Comparison of ENCODE assay signal across 28 mouse cellular contexts in the genomic region with DNA sequence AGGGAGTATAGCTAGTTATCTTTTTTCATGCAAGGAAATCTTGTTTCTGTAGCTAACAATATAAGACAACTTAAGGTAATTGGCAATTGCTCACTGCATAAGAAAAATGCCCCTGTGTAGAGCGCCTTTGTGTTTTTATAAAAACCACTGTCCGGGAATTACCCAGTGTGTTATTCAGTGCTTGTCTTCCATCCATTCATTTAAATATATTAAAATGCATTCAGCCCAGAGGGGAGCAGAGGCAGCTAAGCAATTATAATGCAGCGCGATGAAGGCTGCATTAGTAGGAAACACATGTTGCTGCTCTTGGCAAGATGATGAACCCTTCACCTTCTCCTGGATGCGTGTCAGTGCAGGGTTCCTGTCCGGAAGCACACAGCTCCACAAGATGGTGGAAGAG.
A peak's percentile ranks its signal among the peaks of the same experiment; 100 is the strongest.
DNase-seq lines count a peak whose midpoint lies in the region; ATAC-seq and TF ChIP-seq lines count a peak whose summit lies in the region.
"Had no signal": no experiment of that assay in that cellular context is flagged by ENCODE, and none has a peak within 500 bp of the region (broad histone marks: within the 10 kb centered on the region; RNA-seq: fewer than 3 reads in every experiment).

No protein-coding gene starts in this region.

- TF ChIP-seq POLR2A in brain, embryonic 14.5 days (IDR thresholded peaks at IDR 0.05; ENCODE audit: borderline replicate concordance, extremely low read depth, insufficient read depth, insufficient read length, poor library complexity, severe bottlenecking), result no peak

- no peak overlapping the region for H3K9ac ChIP-seq in forebrain, embryonic 15.5 days (replicated peaks)
- H3K9ac ChIP-seq in midbrain, embryonic 14.5 days (replicated peaks; ENCODE audit: low read length), result no peak overlapping the region
- H3K9ac ChIP-seq in kidney, embryonic 15.5 days, result no peak overlapping the region
- H3K9ac ChIP-seq: embryonic facial prominence, embryonic 15.5 days; limb, embryonic 15.5 days; liver, embryonic 13.5 days; stomach, embryonic 15.5 days had no signal

- H3K4me2 ChIP-seq in forebrain, embryonic 15.5 days (replicated peaks), result no peak overlapping the region
- H3K4me2 ChIP-seq in midbrain, embryonic 14.5 days (ENCODE audit: low read length), result no peak overlapping the region
- no peak overlapping the region for H3K4me2 ChIP-seq in kidney, embryonic 15.5 days
- H3K4me2 ChIP-seq: embryonic facial prominence, embryonic 15.5 days; heart, embryonic 11.5 days; limb, embryonic 15.5 days; liver, embryonic 13.5 days; stomach, embryonic 15.5 days had no signal

- ATAC-seq in forebrain, embryonic 15.5 days (replicated peaks), result peak; percentile 78
- ATAC-seq in midbrain, embryonic 14.5 days (ENCODE audit: low FRiP score, low TSS enrichment), result peak; percentile 40; the same call in 1 of the 2 replicates
- ATAC-seq in kidney, embryonic 15.5 days (replicated peaks; ENCODE audit: low FRiP score), result no peak
- ATAC-seq: intestine, postnatal 0 days had no signal

- no peaks in the 10 kb centered on the region for H3K36me3 ChIP-seq in forebrain, embryonic 15.5 days
- no peaks in the 10 kb centered on the region for H3K36me3 ChIP-seq in midbrain, embryonic 14.5 days (ENCODE audit: control insufficient read depth, insufficient read depth, low read length)
- no peaks in the 10 kb centered on the region for H3K36me3 ChIP-seq in kidney, embryonic 15.5 days
- H3K36me3 ChIP-seq: embryonic facial prominence, embryonic 10.5 days; embryonic facial prominence, embryonic 15.5 days; limb, embryonic 10.5 days; limb, embryonic 15.5 days; liver, embryonic 13.5 days; stomach, embryonic 15.5 days had no signal

- peak; percentile 13 for DNase-seq in heart, adult 11 months
- no peak for DNase-seq in heart, postnatal 36 days
- DNase-seq in brain, embryonic 14.5 days (ENCODE audit: low read depth), result peak; percentile 77
- peak; percentile 64 for DNase-seq in midbrain, embryonic 14.5 days
- DNase-seq in Muller cell, postnatal 12 days (ENCODE audit: inconsistent ontology term), result no peak
- DNase-seq in thymus, adult 18-20 months, result no peak
- DNase-seq: adrenal gland, postnatal 14 days; cerebellum, adult 2 months; cerebellum, postnatal 25 days; gastrocnemius, postnatal 25 days; heart, adult 18-20 months; heart, postnatal 4 days; kidney, adult 9 months; kidney, postnatal 14 days; layer of hippocampus, adult 9-11 months; liver, embryonic 13.5 days; lung, adult 2 months; lung, postnatal 14 days; thymus, postnatal 14 days had no signal

- WGBS in forebrain, embryonic 15.5 days, result 19% methylated on average over 6 of the region's 6 CpGs
- WGBS in midbrain, embryonic 14.5 days, result 17% methylated on average over 6 of the region's 6 CpGs
- WGBS in kidney, embryonic 15.5 days, result 87% methylated on average over 6 of the region's 6 CpGs

- H3K4me3 ChIP-seq in forebrain, embryonic 15.5 days, result no peak overlapping the region
- H3K4me3 ChIP-seq in midbrain, embryonic 14.5 days (replicated peaks; ENCODE audit: low read depth, low read length), result no peak overlapping the region
- H3K4me3 ChIP-seq in kidney, embryonic 15.5 days (replicated peaks), result no peak overlapping the region
- H3K4me3 ChIP-seq: embryonic facial prominence, embryonic 10.5 days; embryonic facial prominence, embryonic 15.5 days; limb, embryonic 10.5 days; limb, embryonic 15.5 days; liver, embryonic 13.5 days; stomach, embryonic 15.5 days had no signal

- no peaks in the 10 kb centered on the region for H3K9me3 ChIP-seq in forebrain, embryonic 15.5 days
- H3K9me3 ChIP-seq in midbrain, embryonic 14.5 days (ENCODE audit: control insufficient read depth, low read length), result no peaks in the 10 kb centered on the region
- H3K9me3 ChIP-seq in kidney, embryonic 15.5 days (replicated peaks), result no peaks in the 10 kb centered on the region
- H3K9me3 ChIP-seq: embryonic facial prominence, embryonic 10.5 days; embryonic facial prominence, embryonic 15.5 days; limb, embryonic 10.5 days; limb, embryonic 15.5 days; liver, embryonic 13.5 days; stomach, embryonic 15.5 days had no signal

- H3K4me1 ChIP-seq in forebrain, embryonic 15.5 days, result peaks cover 12% of the 10 kb centered on the region
- H3K4me1 ChIP-seq in midbrain, embryonic 14.5 days (ENCODE audit: control insufficient read depth, insufficient read depth, low read length), result peaks cover 12% of the 10 kb centered on the region
- no peaks in the 10 kb centered on the region for H3K4me1 ChIP-seq in kidney, embryonic 15.5 days
- H3K4me1 ChIP-seq: embryonic facial prominence, embryonic 10.5 days; embryonic facial prominence, embryonic 15.5 days; limb, embryonic 10.5 days; limb, embryonic 15.5 days; liver, embryonic 13.5 days; stomach, embryonic 15.5 days had no signal

- no peak for TF ChIP-seq CTCF in brain, embryonic 14.5 days (IDR thresholded peaks at IDR 0.05; ENCODE audit: borderline replicate concordance, extremely low read depth, insufficient read depth, insufficient read length)

- no peak overlapping the region for H3K27ac ChIP-seq in forebrain, embryonic 15.5 days (replicated peaks)
- no peak overlapping the region for H3K27ac ChIP-seq in midbrain, embryonic 14.5 days (replicated peaks; ENCODE audit: low read depth, low read length)
- no peak overlapping the region for H3K27ac ChIP-seq in kidney, embryonic 15.5 days
- H3K27ac ChIP-seq: embryonic facial prominence, embryonic 10.5 days; embryonic facial prominence, embryonic 15.5 days; limb, embryonic 10.5 days; limb, embryonic 15.5 days; liver, embryonic 13.5 days; stomach, embryonic 15.5 days had no signal

- no peaks in the 10 kb centered on the region for H3K27me3 ChIP-seq in forebrain, embryonic 15.5 days
- no peaks in the 10 kb centered on the region for H3K27me3 ChIP-seq in midbrain, embryonic 14.5 days (ENCODE audit: control insufficient read depth, insufficient read depth, low read length)
- no peaks in the 10 kb centered on the region for H3K27me3 ChIP-seq in kidney, embryonic 15.5 days
- H3K27me3 ChIP-seq: embryonic facial prominence, embryonic 15.5 days; limb, embryonic 15.5 days; liver, embryonic 13.5 days; stomach, embryonic 15.5 days had no signal

- intact Hi-C loops in heart, postnatal 36 days (cut with DNase I), result no loop called here

Comparison
In these comparisons a context has a peak if more than half of its experiments do, and no peak if none do; other contexts are left out.
1. DNase-seq: peak in heart, adult 11 months (single experiment), brain, embryonic 14.5 days (single experiment) and midbrain, embryonic 14.5 days (single experiment); none in heart, postnatal 36 days (0 of 2), Muller cell, postnatal 12 days (single experiment) and thymus, adult 18-20 months (0 of 2).